Mouse (Mus musculus): ENCODE data around the gene Pdzd2. TPM values are rescaled to one million over a fixed set of nuclear protein-coding genes. Genes with fewer than 3 reads are reported as not detected.

Pdzd2 gene
- polyA plus RNA-seq, 1 experiment from 2014 or later = 27.0 TPM

- 85% methylated on average over 6 of the region's 6 CpGs for WGBS
- no peak overlapping the region for H3K27ac ChIP-seq (ENCODE audit: low read length)
- H3K9ac ChIP-seq (ENCODE audit: low read length) = no peak overlapping the region
- H3K27me3 ChIP-seq (ENCODE audit: control insufficient read depth, insufficient read depth, low read length) = no peaks in the 10 kb centered on the region
- H3K4me2 ChIP-seq (ENCODE audit: low read depth, low read length) = no peak overlapping the region
- no peaks in the 10 kb centered on the region for H3K9me3 ChIP-seq (replicated peaks; ENCODE audit: control insufficient read depth, low read length)
- H3K4me3 ChIP-seq (replicated peaks; ENCODE audit: low read length) = no peak overlapping the region
- H3K4me1 ChIP-seq (ENCODE audit: control insufficient read depth, insufficient read depth, low read length) = peaks cover 16% of the 10 kb centered on the region
- ATAC-seq (ENCODE audit: insufficient read depth, low FRiP score) = no peak
- H3K36me3 ChIP-seq (ENCODE audit: control insufficient read depth, insufficient read depth, low read length) = no peaks in the 10 kb centered on the region
Measured at GRCm38 (mm10) chr15:12450790-12451189, 288.9 kb downstream of the Pdzd2 start.

DNA sequence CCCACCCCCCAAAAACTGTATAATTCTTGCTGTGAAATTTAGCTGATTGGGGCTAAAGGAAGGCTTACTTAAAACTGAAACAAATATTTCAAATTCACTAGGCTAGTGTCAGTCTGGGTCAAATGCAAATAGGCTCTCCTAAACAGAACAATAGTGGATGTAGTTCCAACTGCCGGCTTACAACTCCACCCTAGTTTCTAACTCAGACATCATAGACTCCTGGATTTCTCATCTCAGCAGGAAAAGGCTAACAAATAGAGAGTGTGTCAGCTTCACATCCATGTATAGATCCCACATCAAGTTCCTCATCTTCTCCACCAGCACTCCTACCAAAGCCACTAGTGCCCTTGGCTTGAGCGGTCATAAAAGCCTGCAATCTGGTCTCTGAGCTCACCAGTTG, 290.4 kb downstream of the Pdzd2 start:
- WGBS = 71% methylated on average over 2 of the region's 2 CpGs
- H3K4me2 ChIP-seq (ENCODE audit: low read depth, low read length) = no peak overlapping the region
- ATAC-seq (ENCODE audit: insufficient read depth, low FRiP score) = no peak
- H3K9me3 ChIP-seq (replicated peaks; ENCODE audit: control insufficient read depth, low read length) = no peaks in the 10 kb centered on the region
- H3K27ac ChIP-seq (ENCODE audit: low read length) = no peak overlapping the region
- H3K27me3 ChIP-seq (ENCODE audit: control insufficient read depth, insufficient read depth, low read length) = no peaks in the 10 kb centered on the region
- peaks cover 12% of the 10 kb centered on the region for H3K4me1 ChIP-seq (ENCODE audit: control insufficient read depth, insufficient read depth, low read length)
- H3K36me3 ChIP-seq (ENCODE audit: control insufficient read depth, insufficient read depth, low read length) = no peaks in the 10 kb centered on the region
- no peak overlapping the region for H3K4me3 ChIP-seq (replicated peaks; ENCODE audit: low read length)
- H3K9ac ChIP-seq (ENCODE audit: low read length) = no peak overlapping the region

DNA sequence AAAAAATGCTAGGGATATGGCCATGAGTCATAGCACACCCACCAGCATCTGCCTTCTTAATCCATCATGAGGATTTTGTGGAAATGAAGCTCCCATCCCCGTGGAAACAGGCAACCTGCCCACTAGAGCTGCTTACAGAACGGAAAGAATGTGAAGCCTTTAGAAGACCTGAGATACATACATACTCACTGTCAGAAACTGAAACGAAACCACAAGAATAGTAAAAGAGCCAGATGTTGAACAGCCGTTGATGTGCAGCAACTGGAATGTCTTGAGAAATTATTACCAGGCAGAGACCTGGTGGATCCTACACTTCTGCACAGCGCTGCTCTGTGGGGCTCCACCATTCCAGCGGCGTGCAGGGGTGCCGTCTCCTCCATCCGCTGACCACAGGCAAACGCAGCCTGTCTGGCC, 292.7 kb downstream of the Pdzd2 start:
- 47% methylated on average over 10 of the region's 10 CpGs for WGBS
- peak; percentile 76 for ATAC-seq (ENCODE audit: insufficient read depth, low FRiP score)
- Histone ChIP-seq H3K27me3 (ENCODE audit: control insufficient read depth, insufficient read depth, low read length) (no peaks in the 10 kb centered on the region), H3K9me3 (replicated peaks; ENCODE audit: control insufficient read depth, low read length) (no peaks in the 10 kb centered on the region), H3K4me2 (ENCODE audit: low read depth, low read length) (peak overlapping the region; percentile 35; the same call in 1 of the 2 replicates), H3K36me3 (ENCODE audit: control insufficient read depth, insufficient read depth, low read length) (no peaks in the 10 kb centered on the region), H3K4me3 (replicated peaks; ENCODE audit: low read length) (no peak overlapping the region), H3K4me1 (ENCODE audit: control insufficient read depth, insufficient read depth, low read length) (peaks cover 8% of the 10 kb centered on the region), H3K9ac (ENCODE audit: low read length) (no peak overlapping the region), H3K27ac (ENCODE audit: low read length) (peak overlapping the region; percentile 46)

DNA sequence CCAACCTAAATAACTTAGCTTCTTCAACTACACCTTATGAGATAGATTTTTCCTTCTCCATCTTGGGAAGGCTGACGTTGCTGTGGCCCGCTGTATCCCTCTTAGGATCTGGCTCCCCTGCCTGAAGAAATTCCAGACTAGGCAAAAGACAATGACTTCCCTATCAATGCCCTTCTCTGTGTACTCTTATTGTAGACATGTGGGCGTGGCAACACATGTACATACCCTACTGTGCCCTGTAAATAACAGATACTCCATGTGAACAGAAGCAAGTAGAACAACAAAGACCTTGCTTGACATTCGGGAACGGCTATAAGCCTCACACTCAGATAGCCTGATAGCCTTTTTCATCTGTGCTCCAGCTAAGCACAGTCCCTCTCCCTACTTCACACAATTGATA, 295.2 kb downstream of the Pdzd2 start:
- no peak overlapping the region for H3K27ac ChIP-seq (ENCODE audit: low read length)
- no peak overlapping the region for H3K9ac ChIP-seq (ENCODE audit: low read length)
- peaks cover 12% of the 10 kb centered on the region for H3K4me1 ChIP-seq (ENCODE audit: control insufficient read depth, insufficient read depth, low read length)
- H3K4me2 ChIP-seq (ENCODE audit: low read depth, low read length) = no peak overlapping the region
- no peaks in the 10 kb centered on the region for H3K9me3 ChIP-seq (replicated peaks; ENCODE audit: control insufficient read depth, low read length)
- no peaks in the 10 kb centered on the region for H3K36me3 ChIP-seq (ENCODE audit: control insufficient read depth, insufficient read depth, low read length)
- no peak overlapping the region for H3K4me3 ChIP-seq (replicated peaks; ENCODE audit: low read length)
- 69% methylated on average over 5 of the region's 5 CpGs for WGBS
- no peak for ATAC-seq (ENCODE audit: insufficient read depth, low FRiP score)
- H3K27me3 ChIP-seq (ENCODE audit: control insufficient read depth, insufficient read depth, low read length) = no peaks in the 10 kb centered on the region

- no peak overlapping the region for H3K4me3 ChIP-seq (replicated peaks; ENCODE audit: low read length)
- no peaks in the 10 kb centered on the region for H3K27me3 ChIP-seq (ENCODE audit: control insufficient read depth, insufficient read depth, low read length)
- no peak overlapping the region for H3K4me2 ChIP-seq (ENCODE audit: low read depth, low read length)
- H3K36me3 ChIP-seq (ENCODE audit: control insufficient read depth, insufficient read depth, low read length) = no peaks in the 10 kb centered on the region
- H3K27ac ChIP-seq (ENCODE audit: low read length) = peak overlapping the region; percentile 74
- WGBS = 43% methylated on average over 6 of the region's 6 CpGs
- no peak overlapping the region for H3K9ac ChIP-seq (ENCODE audit: low read length)
- H3K4me1 ChIP-seq (ENCODE audit: control insufficient read depth, insufficient read depth, low read length) = peaks cover 10% of the 10 kb centered on the region
- ATAC-seq (ENCODE audit: insufficient read depth, low FRiP score) = peak; percentile 51; the same call in 1 of the 2 replicates
- no peaks in the 10 kb centered on the region for H3K9me3 ChIP-seq (replicated peaks; ENCODE audit: control insufficient read depth, low read length)
Measured at GRCm38 (mm10) chr15:12439351-12439751, 300.4 kb downstream of the Pdzd2 start.

GRCm38 (mm10) chr15:12438691-12439090, 301.0 kb downstream of the Pdzd2 start:
- H3K4me3 ChIP-seq (replicated peaks; ENCODE audit: low read length) = no peak overlapping the region
- no peaks in the 10 kb centered on the region for H3K9me3 ChIP-seq (replicated peaks; ENCODE audit: control insufficient read depth, low read length)
- no peak for ATAC-seq (ENCODE audit: insufficient read depth, low FRiP score)
- WGBS = 55% methylated on average over 6 of the region's 6 CpGs
- no peak overlapping the region for H3K9ac ChIP-seq (ENCODE audit: low read length)
- H3K4me1 ChIP-seq (ENCODE audit: control insufficient read depth, insufficient read depth, low read length) = peaks cover 16% of the 10 kb centered on the region
- H3K27ac ChIP-seq (ENCODE audit: low read length) = peak overlapping the region; percentile 74
- H3K4me2 ChIP-seq (ENCODE audit: low read depth, low read length) = no peak overlapping the region
- H3K27me3 ChIP-seq (ENCODE audit: control insufficient read depth, insufficient read depth, low read length) = no peaks in the 10 kb centered on the region
- H3K36me3 ChIP-seq (ENCODE audit: control insufficient read depth, insufficient read depth, low read length) = no peaks in the 10 kb centered on the region

DNA sequence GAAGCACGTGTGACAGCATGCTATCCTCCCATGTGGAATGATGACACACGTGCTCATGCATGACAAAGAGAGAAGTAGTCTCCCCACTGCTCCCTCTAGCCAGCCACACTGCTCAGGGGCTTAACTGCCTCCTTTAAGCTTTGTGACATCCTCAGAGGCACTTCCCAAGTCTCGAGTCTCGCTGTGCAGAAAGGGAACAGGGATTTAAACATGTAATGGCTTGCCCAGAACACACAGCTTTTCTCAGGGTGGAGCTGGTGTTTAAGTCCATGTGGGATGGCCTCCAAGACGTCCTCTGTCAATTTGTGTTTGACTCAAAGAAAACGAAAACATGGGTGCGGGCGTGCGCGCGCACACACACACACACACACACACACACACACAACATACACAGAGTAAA, 301.6 kb downstream of the Pdzd2 start:
- Histone ChIP-seq H3K4me1 (ENCODE audit: control insufficient read depth, insufficient read depth, low read length) (peaks cover 18% of the 10 kb centered on the region), H3K4me2 (ENCODE audit: low read depth, low read length) (no peak overlapping the region), H3K36me3 (ENCODE audit: control insufficient read depth, insufficient read depth, low read length) (no peaks in the 10 kb centered on the region), H3K9ac (ENCODE audit: low read length) (no peak overlapping the region), H3K4me3 (replicated peaks; ENCODE audit: low read length) (no peak overlapping the region), H3K9me3 (replicated peaks; ENCODE audit: control insufficient read depth, low read length) (no peaks in the 10 kb centered on the region), H3K27ac (ENCODE audit: low read length) (peak overlapping the region; percentile 74), H3K27me3 (ENCODE audit: control insufficient read depth, insufficient read depth, low read length) (no peaks in the 10 kb centered on the region)
- WGBS = 74% methylated on average over 11 of the region's 11 CpGs
- peak; percentile 39; the same call in 1 of the 2 replicates for ATAC-seq (ENCODE audit: insufficient read depth, low FRiP score)

- no peaks in the 10 kb centered on the region for H3K27me3 ChIP-seq (ENCODE audit: control insufficient read depth, insufficient read depth, low read length)
- no peaks in the 10 kb centered on the region for H3K9me3 ChIP-seq (replicated peaks; ENCODE audit: control insufficient read depth, low read length)
- ATAC-seq (ENCODE audit: insufficient read depth, low FRiP score) = no peak
- peaks cover 28% of the 10 kb centered on the region for H3K4me1 ChIP-seq (ENCODE audit: control insufficient read depth, insufficient read depth, low read length)
- no peaks in the 10 kb centered on the region for H3K36me3 ChIP-seq (ENCODE audit: control insufficient read depth, insufficient read depth, low read length)
- no peak overlapping the region for H3K27ac ChIP-seq (ENCODE audit: low read length)
- H3K4me3 ChIP-seq (replicated peaks; ENCODE audit: low read length) = no peak overlapping the region
- WGBS = 72% methylated on average over 8 of the region's 8 CpGs
- no peak overlapping the region for H3K4me2 ChIP-seq (ENCODE audit: low read depth, low read length)
- no peak overlapping the region for H3K9ac ChIP-seq (ENCODE audit: low read length)
Measured at GRCm38 (mm10) chr15:12435910-12436309, 303.8 kb downstream of the Pdzd2 start.

DNA sequence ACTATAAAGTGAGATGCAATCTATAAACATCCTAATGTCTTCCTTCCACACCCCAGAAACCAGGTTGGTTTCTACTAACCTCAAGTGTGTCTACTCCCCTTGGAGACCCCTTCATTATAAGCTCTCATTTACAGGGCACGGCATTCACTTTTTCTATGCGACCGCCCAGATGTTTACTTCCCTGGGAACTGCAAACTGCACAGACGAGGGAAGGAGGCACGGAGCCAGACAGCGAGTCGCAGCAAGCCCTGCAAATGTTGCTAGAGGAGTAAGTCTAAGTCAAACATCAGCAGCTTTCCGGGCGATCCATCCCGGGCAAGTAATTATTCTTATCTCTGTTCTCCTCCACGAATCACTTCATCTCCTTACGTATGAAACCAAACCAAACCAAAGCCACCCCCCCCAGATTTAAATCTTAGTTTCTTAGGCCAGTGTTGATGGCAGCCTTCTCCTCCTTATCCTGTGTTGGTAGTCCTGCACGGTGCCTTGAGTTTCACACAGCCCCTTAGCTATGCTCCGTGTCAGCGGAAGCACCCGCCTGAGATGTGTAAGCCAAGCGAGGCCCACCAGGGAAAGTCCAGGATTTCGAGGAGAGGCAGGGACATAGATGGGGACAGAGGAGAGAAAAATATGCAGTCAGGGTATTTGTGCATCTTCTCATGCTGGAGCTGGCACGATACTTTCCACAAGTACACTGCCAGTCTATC, 305.7 kb downstream of the Pdzd2 start:
- Histone ChIP-seq H3K9me3 (replicated peaks; ENCODE audit: control insufficient read depth, low read length) (no peaks in the 10 kb centered on the region), H3K36me3 (ENCODE audit: control insufficient read depth, insufficient read depth, low read length) (no peaks in the 10 kb centered on the region), H3K4me2 (ENCODE audit: low read depth, low read length) (peak overlapping the region; percentile 30), H3K27me3 (ENCODE audit: control insufficient read depth, insufficient read depth, low read length) (no peaks in the 10 kb centered on the region), H3K4me1 (ENCODE audit: control insufficient read depth, insufficient read depth, low read length) (peaks cover 24% of the 10 kb centered on the region), H3K9ac (ENCODE audit: low read length) (peak overlapping the region; percentile 37), H3K4me3 (replicated peaks; ENCODE audit: low read length) (no peak overlapping the region), H3K27ac (ENCODE audit: low read length) (peak overlapping the region; percentile 86)
- ATAC-seq (ENCODE audit: insufficient read depth, low FRiP score) = no peak
- WGBS = 19% methylated on average over 19 of the region's 19 CpGs

Data from stomach, embryonic 16.5 days (tissue).